Mouse (Mus musculus) forebrain, embryonic 11.5 days (tissue): ENCODE results near the gene Slc12a7. TPM values are rescaled to one million over a fixed set of nuclear protein-coding genes. Genes with fewer than 3 reads are reported as not detected.
A peak's percentile ranks its signal among the peaks of the same experiment; 100 is the strongest.

Experiments
- ATAC-seq: fragments of 200-750 bp; cut with Nextera tagmentation; replicated peaks from 2 replicates; pipeline ENCODE4 v1.8.0; 2017; ENCODE audit warnings: moderate TSS enrichment; ENCODE audit not compliant: low FRiP score
- DNase-seq: peaks from one replicate; pipeline ENCODE4 v3.0.0-alpha.2; 2017; ENCODE audit warnings: low spot score
- H3K27ac ChIP-seq: fragments of 300-500 bp; sonication (generic); 2 replicates; pipeline ENCODE4 v1.5.1; 2014; ENCODE audit warnings: low read depth, low read length
- H3K27me3 ChIP-seq: fragments of 300-500 bp; sonication (generic); 2 replicates; pipeline ENCODE4 v1.6.1; 2014; ENCODE audit warnings: mild to moderate bottlenecking, low read length, mixed read lengths; ENCODE audit not compliant: control insufficient read depth, insufficient read depth
- H3K36me3 ChIP-seq: fragments of 300-500 bp; sonication (generic); 2 replicates; pipeline ENCODE4 v1.6.1; 2014; ENCODE audit warnings: mild to moderate bottlenecking, low read length, moderate library complexity, mixed read lengths; ENCODE audit not compliant: control insufficient read depth, insufficient read depth
- H3K4me1 ChIP-seq: fragments of 300-500 bp; sonication (generic); replicated peaks from 2 replicates; pipeline ENCODE4 v1.6.1; 2014; ENCODE audit warnings: low read length, mixed read lengths; ENCODE audit not compliant: control insufficient read depth, insufficient read depth
- H3K4me2 ChIP-seq: fragments of 300-500 bp; sonication (generic); 2 replicates; pipeline ENCODE4 v1.6.1; 2014; ENCODE audit warnings: low read depth, mild to moderate bottlenecking, low read length, moderate library complexity, mixed read lengths; ENCODE audit not compliant: severe bottlenecking
- H3K4me3 ChIP-seq: fragments of 300-500 bp; sonication (generic); 2 replicates; pipeline ENCODE4 v1.5.1; 2014; ENCODE audit warnings: low read depth, low read length
- H3K9ac ChIP-seq: fragments of 300-500 bp; sonication (generic); 2 replicates; pipeline ENCODE4 v1.6.1; 2014; ENCODE audit warnings: low read length
- H3K9me3 ChIP-seq: fragments of 300-500 bp; sonication (generic); 2 replicates; pipeline ENCODE4 v1.6.1; 2016; ENCODE audit warnings: low read length, mixed read lengths; ENCODE audit not compliant: control insufficient read depth
- WGBS: fragments of 180-500 bp; shearing (Covaris S2); extraction: QIAGEN DNeasy Blood & Tissue Kit; methylation state at CpG from one replicate; pipeline ENCODE4 v1.1.7; 2014; 5-methylcytosine and 5-hydroxymethylcytosine counted together
- polyA plus RNA-seq: library from polyadenylated mRNA; unstranded; fragments of >200 nt; fragmentation: Nextera tagmentation; extraction: Ambion mirVana; gene quantifications from 2 replicates; pipeline ENCODE4 v1.2.1, GENCODE M21; 2014

The Slc12a7 gene
- polyA plus RNA-seq, 1 experiment from 2014 or later = 55.6 TPM

DNA sequence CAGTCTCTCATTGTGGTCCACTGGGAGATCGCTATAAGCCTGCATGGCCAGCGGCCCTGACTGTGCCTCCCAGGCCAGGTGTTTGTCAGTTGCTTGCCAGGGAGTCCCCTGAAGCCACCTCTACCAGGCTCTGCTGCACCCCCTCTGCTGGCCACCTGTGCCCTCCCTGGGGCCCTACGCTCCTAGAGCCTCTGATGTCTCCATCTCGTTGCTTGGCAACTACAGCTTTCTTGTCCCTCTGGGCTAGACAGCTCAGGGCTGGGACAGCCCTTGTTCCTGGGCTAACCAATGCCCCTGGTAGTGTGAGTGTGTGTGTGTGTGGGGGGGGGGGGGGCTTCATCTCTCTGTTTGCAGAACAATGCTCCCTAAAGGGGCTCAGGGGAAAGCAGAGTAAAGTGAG, 10.1 kb downstream of the Slc12a7 start:
- Histone ChIP-seq H3K9me3 (no peaks in the 10 kb centered on the region), H3K27me3 (no peaks in the 10 kb centered on the region), H3K4me1 (no peaks in the 10 kb centered on the region), H3K36me3 (no peaks in the 10 kb centered on the region), H3K4me3 (no peak overlapping the region), H3K9ac (no peak overlapping the region), H3K4me2 (no peak overlapping the region), H3K27ac (no peak overlapping the region)
- WGBS = 42% methylated on average over 4 of the region's 4 CpGs
- DNase-seq (no peak), ATAC-seq (0 out of 2 replicates have a peak, but pooled peaks have one; percentile 51)

DNA sequence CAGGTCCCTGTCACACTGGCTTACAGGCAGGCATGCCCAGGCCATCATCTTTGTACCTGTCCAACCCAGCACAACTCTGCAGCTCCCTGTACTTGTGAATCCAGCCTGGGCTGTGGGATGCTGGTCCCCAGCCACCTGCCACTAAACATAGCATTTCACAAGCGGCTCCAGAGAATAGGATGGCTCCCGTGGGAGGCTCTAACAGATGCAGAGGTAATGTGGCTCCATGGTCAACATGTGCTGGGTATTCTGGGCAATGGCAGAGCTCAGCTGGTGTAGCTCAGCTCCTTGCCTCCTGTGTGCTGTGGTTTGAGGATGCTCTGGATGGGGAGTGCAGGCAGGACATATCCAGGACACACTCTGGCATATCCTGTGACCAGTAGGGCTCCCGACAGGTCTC, 10.8 kb downstream of the Slc12a7 start:
- Histone ChIP-seq H3K4me3 (no peak overlapping the region), H3K9me3 (no peaks in the 10 kb centered on the region), H3K27me3 (no peaks in the 10 kb centered on the region), H3K4me1 (no peaks in the 10 kb centered on the region), H3K36me3 (no peaks in the 10 kb centered on the region), H3K4me2 (no peak overlapping the region), H3K9ac (no peak overlapping the region), H3K27ac (no peak overlapping the region)
- no peak for ATAC-seq
- no peak for DNase-seq
- 82% methylated on average over 3 of the region's 3 CpGs for WGBS

DNA sequence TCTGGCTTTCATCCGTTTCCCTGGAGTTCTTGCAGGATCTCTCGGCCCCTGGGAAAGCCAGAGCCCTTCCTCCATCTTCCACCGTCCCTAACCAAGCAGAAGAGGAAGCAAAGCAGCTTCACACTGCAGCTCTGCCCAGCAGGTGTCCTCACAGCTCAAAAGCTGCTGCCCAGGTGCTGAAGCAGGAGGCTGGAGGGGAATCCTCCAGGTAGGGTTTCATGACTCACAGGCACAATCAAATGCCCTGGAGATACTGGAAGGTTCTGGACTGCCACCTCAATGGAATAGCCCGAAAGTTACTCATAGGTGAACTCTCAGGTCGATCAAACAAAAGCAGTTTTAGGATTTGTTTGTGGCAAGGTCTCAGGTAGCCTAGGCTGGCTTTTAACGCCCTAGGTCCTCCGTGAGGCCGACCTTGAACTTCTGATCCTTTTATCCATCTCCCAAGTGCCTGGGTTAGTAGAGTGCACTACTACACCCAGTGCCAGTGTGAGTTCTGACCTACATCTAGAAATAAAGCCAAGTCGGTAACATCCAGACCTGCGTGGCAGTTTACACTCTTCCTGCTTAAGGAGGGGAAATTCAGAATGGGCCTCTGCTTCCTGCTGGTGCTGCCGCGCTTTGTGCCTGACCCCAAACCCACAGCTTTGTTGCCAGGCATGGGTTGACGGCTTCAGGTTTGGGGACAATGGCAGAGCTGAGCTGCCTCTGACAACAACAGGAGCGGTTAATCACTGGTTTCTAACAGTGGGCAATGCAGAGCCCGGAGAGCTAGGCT, 16.0 kb downstream of the Slc12a7 start:
- Histone ChIP-seq H3K27me3 (no peaks in the 10 kb centered on the region), H3K27ac (no peak overlapping the region), H3K4me1 (0 out of 2 replicates have a peak, but pooled peaks cover 4% of the 10 kb centered on the region), H3K36me3 (no peaks in the 10 kb centered on the region), H3K9ac (no peak overlapping the region), H3K9me3 (no peaks in the 10 kb centered on the region), H3K4me2 (no peak overlapping the region), H3K4me3 (no peak overlapping the region)
- WGBS = 35% methylated on average over 15 of the region's 15 CpGs
- ATAC-seq (no peak), DNase-seq (no peak)

- Histone ChIP-seq H3K27me3 (no peaks in the 10 kb centered on the region), H3K4me1 (0 out of 2 replicates have a peak, but pooled peaks cover 4% of the 10 kb centered on the region), H3K4me3 (no peak overlapping the region), H3K4me2 (no peak overlapping the region), H3K36me3 (no peaks in the 10 kb centered on the region), H3K27ac (no peak overlapping the region), H3K9me3 (no peaks in the 10 kb centered on the region), H3K9ac (no peak overlapping the region)
- 66% methylated on average over 6 of the region's 6 CpGs for WGBS
- DNase-seq = no peak
- no peak for ATAC-seq
Measured at GRCm38 (mm10) chr13:73750435-73750834, 17.5 kb downstream of the Slc12a7 start.

DNA sequence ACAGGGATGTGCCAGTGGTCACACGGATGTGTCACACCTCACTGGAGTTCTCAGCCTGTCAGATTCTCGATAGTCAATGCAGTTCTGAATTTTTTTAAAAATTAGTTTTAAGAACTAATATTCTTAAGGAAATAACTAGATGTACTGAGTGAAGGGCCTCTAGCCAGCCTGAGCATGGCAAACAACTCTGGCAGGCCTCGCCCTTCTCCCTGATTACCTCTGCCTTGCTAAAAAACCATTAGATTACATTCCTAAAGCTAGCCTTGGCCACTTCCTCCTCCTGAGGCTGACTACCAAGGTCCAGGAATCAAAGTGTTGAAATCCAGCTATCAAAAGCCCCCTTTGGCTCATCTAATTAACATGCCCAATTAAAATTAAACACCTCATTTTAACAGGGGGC, 18.4 kb downstream of the Slc12a7 start:
- H3K9ac ChIP-seq = no peak overlapping the region
- H3K4me2 ChIP-seq = no peak overlapping the region
- no peaks in the 10 kb centered on the region for H3K27me3 ChIP-seq
- H3K9me3 ChIP-seq = no peaks in the 10 kb centered on the region
- DNase-seq = no peak
- WGBS = 91% methylated on average over 3 of the region's 3 CpGs
- no peak for ATAC-seq
- no peak overlapping the region for H3K4me3 ChIP-seq
- no peaks in the 10 kb centered on the region for H3K36me3 ChIP-seq
- H3K4me1 ChIP-seq = 0 out of 2 replicates have a peak, but pooled peaks cover 4% of the 10 kb centered on the region
- no peak overlapping the region for H3K27ac ChIP-seq

DNA sequence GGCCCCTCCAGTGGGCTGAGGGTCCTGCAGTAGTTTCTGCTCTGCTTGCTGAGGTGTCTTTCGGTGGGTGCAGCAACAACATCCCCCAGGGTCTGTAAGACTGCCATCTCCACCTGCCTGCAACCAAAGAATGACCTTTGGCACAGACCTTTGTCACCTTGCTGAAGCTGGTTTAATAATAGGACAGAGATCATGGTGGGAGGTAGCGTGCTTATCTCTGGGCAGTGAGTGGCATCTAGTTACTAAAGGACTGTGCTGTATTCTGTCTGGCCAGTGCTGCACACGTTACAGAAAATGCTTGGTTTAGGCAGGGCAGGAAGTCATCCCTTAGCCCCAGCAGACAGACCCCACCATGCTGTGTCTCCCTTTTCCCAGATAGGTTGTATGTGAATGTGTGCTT, 22.9 kb downstream of the Slc12a7 start:
- H3K27ac ChIP-seq = no peak overlapping the region
- H3K9ac ChIP-seq = no peak overlapping the region
- no peak for ATAC-seq
- H3K9me3 ChIP-seq = no peaks in the 10 kb centered on the region
- WGBS = 70% methylated on average over 3 of the region's 3 CpGs
- H3K4me2 ChIP-seq = no peak overlapping the region
- 0 out of 2 replicates have a peak, but pooled peaks cover 2% of the 10 kb centered on the region for H3K4me1 ChIP-seq
- no peak for DNase-seq
- H3K27me3 ChIP-seq = no peaks in the 10 kb centered on the region
- no peak overlapping the region for H3K4me3 ChIP-seq
- H3K36me3 ChIP-seq = no peaks in the 10 kb centered on the region

GRCm38 (mm10) chr13:73756916-73757315, 24.0 kb downstream of the Slc12a7 start:
- Histone ChIP-seq H3K4me2 (no peak overlapping the region), H3K27me3 (no peaks in the 10 kb centered on the region), H3K4me3 (no peak overlapping the region), H3K9me3 (no peaks in the 10 kb centered on the region), H3K4me1 (0 out of 2 replicates have a peak, but pooled peaks cover under 1% of the 10 kb centered on the region), H3K36me3 (no peaks in the 10 kb centered on the region), H3K9ac (no peak overlapping the region), H3K27ac (no peak overlapping the region)
- 72% methylated on average over 2 of the region's 2 CpGs for WGBS
- no peak for ATAC-seq
- no peak for DNase-seq

DNA sequence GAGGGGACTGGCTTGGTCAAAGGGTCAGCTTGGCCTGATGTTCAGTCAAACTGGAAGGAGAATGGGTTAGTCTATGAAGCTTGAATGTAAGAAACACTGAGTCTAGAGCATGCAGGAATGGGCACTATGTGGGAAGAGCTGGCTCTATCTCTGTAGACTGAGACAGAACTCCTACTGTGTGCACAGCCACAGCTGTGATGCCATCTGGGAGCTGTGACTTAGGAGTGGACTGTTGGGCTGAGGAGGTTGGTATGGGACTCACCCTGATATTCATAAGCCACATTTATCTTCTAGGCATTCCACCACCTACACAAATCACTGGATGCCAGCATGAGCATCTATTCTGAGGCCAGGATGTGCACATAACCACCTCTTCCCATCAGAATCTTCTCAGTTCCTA, 24.5 kb downstream of the Slc12a7 start:
- Histone ChIP-seq H3K27ac (no peak overlapping the region), H3K4me2 (no peak overlapping the region), H3K9ac (no peak overlapping the region), H3K4me1 (no peaks in the 10 kb centered on the region), H3K27me3 (no peaks in the 10 kb centered on the region), H3K9me3 (no peaks in the 10 kb centered on the region), H3K36me3 (no peaks in the 10 kb centered on the region), H3K4me3 (no peak overlapping the region)
- no peak for ATAC-seq
- DNase-seq = no peak

DNA sequence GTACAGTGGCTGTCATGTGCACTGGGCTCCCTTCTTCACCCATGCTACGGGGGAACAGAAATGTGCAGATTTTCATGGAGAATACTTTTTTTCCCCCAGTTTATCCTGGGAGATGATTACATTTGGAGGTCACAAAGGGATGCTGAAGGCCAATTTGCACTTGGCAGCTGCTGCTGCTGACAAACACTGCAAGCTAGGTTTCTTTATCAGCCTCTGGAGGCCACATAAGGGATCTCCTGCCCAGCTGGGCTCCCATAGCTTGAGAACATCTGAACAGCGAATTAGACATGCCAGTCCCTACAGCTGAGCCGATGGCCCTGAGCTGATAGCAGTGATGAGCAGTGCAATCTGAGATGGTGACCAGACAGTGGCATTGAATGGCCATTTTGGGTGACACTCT, 26.7 kb downstream of the Slc12a7 start:
- no peak overlapping the region for H3K4me2 ChIP-seq
- H3K36me3 ChIP-seq = no peaks in the 10 kb centered on the region
- H3K27ac ChIP-seq = no peak overlapping the region
- no peak overlapping the region for H3K4me3 ChIP-seq
- H3K9me3 ChIP-seq = no peaks in the 10 kb centered on the region
- no peaks in the 10 kb centered on the region for H3K27me3 ChIP-seq
- DNase-seq (no peak), ATAC-seq (no peak)
- WGBS = 89% methylated on average over 3 of the region's 3 CpGs
- no peaks in the 10 kb centered on the region for H3K4me1 ChIP-seq
- H3K9ac ChIP-seq = no peak overlapping the region
